Mouse (Mus musculus) kidney, postnatal 0 days (tissue): Measurements from ENCODE around the gene Ism1. TPM values are rescaled to one million over a fixed set of nuclear protein-coding genes. Genes with fewer than 3 reads are reported as not detected.

Experiments used
- ATAC-seq: fragments of 200-750 bp; cut with Nextera tagmentation; replicated peaks from 2 replicates; pipeline ENCODE4 v1.8.0; 2017; ENCODE audit warnings: low read depth, moderate number of reproducible peaks, moderate TSS enrichment, moderate library complexity; ENCODE audit not compliant: low FRiP score
- DNase-seq: peaks from one replicate; pipeline ENCODE4 v3.0.0-alpha.2; 2016; ENCODE audit warnings: low spot score
- H3K27ac ChIP-seq: fragments of 300-500 bp; sonication (generic); 2 replicates; pipeline ENCODE4 v1.5.1; 2014; ENCODE audit warnings: mild to moderate bottlenecking
- H3K27me3 ChIP-seq: fragments of 300-500 bp; sonication (generic); 2 replicates; pipeline ENCODE4 v1.6.1; 2014; ENCODE audit warnings: low read length, mixed read lengths; ENCODE audit not compliant: insufficient read depth
- H3K36me3 ChIP-seq: fragments of 300-500 bp; sonication (generic); 2 replicates; pipeline ENCODE4 v1.6.1; 2014; ENCODE audit warnings: low read length, mixed read lengths; ENCODE audit not compliant: insufficient read depth
- H3K4me1 ChIP-seq: fragments of 300-500 bp; sonication (generic); replicated peaks from 2 replicates; pipeline ENCODE4 v1.6.1; 2014; ENCODE audit warnings: antibody characterized with exemption, low read length, mixed read lengths; ENCODE audit not compliant: insufficient read depth
- H3K4me2 ChIP-seq: fragments of 300-500 bp; sonication (generic); 2 replicates; pipeline ENCODE4 v1.6.1; 2014; ENCODE audit warnings: mild to moderate bottlenecking, low read length, moderate library complexity, mixed read lengths
- H3K4me3 ChIP-seq: fragments of 300-500 bp; sonication (generic); replicated peaks from 2 replicates; pipeline ENCODE4 v1.5.1; 2014; ENCODE audit warnings: low read depth, low read length
- H3K9ac ChIP-seq: fragments of 300-500 bp; sonication (generic); 2 replicates; pipeline ENCODE4 v1.6.1; 2014; ENCODE audit warnings: low read depth, low read length
- H3K9me3 ChIP-seq: fragments of 300-500 bp; sonication (generic); replicated peaks from 2 replicates; pipeline ENCODE4 v1.6.1; 2016; ENCODE audit warnings: low read length, inconsistent platforms, mixed read lengths
- CTCF ChIP-seq: IDR thresholded peaks from 2 replicates; pipeline ENCODE4 v1.5.1; 2016; ENCODE audit warnings: antibody characterized with exemption, low read depth, mild to moderate bottlenecking, moderate library complexity
- WGBS: fragments of 180-500 bp; shearing (Covaris S2); extraction: QIAGEN DNeasy Blood & Tissue Kit; methylation state at CpG from one replicate; pipeline ENCODE4 v1.1.7; 2014; 5-methylcytosine and 5-hydroxymethylcytosine counted together
- polyA plus RNA-seq: library from polyadenylated mRNA; unstranded; fragments of >200 nt; fragmentation: Nextera tagmentation; extraction: Ambion mirVana; gene quantifications from 2 replicates; pipeline ENCODE4 v1.2.1, GENCODE M21; 2015

Gene Ism1
- polyA plus RNA-seq, 1 experiment from 2014 or later, result 3.4 TPM

- 84% methylated on average over 4 of the region's 4 CpGs for WGBS
- ATAC-seq, result no peak
These were observed 46.3 kb downstream of the Ism1 start for GRCm38 (mm10) chr2:139724202-139724838.

GRCm38 (mm10) chr2:139725328-139725727, 47.4 kb downstream of the Ism1 start:
- no peak overlapping the region for H3K4me2 ChIP-seq
- H3K27ac ChIP-seq, result no peak overlapping the region
- no peaks in the 10 kb centered on the region for H3K27me3 ChIP-seq
- DNase-seq (no peak), ATAC-seq (no peak)
- H3K4me1 ChIP-seq, result no peaks in the 10 kb centered on the region
- H3K36me3 ChIP-seq, result no peaks in the 10 kb centered on the region
- 80% methylated on average over 3 of the region's 3 CpGs for WGBS
- TF ChIP-seq CTCF, result peak; percentile 2; the same call in 1 of the 2 replicates
- no peak overlapping the region for H3K9ac ChIP-seq
- H3K9me3 ChIP-seq, result no peaks in the 10 kb centered on the region
- H3K4me3 ChIP-seq, result no peak overlapping the region

More at GRCm38 (mm10) chr2:139724202-139724838, 46.3 kb downstream of the Ism1 start:
- TF ChIP-seq CTCF, result no peak
- Histone ChIP-seq H3K36me3 (no peaks in the 10 kb centered on the region), H3K4me2 (no peak overlapping the region), H3K9me3 (no peaks in the 10 kb centered on the region), H3K27me3 (no peaks in the 10 kb centered on the region), H3K4me1 (no peaks in the 10 kb centered on the region), H3K4me3 (no peak overlapping the region), H3K9ac (no peak overlapping the region), H3K27ac (no peak overlapping the region)
- no peak for DNase-seq

GRCm38 (mm10) chr2:139728060-139728459, 50.1 kb downstream of the Ism1 start:
- no peak overlapping the region for H3K9ac ChIP-seq
- H3K9me3 ChIP-seq, result no peaks in the 10 kb centered on the region
- H3K4me2 ChIP-seq, result no peak overlapping the region
- H3K27ac ChIP-seq, result no peak overlapping the region
- no peak overlapping the region for H3K4me3 ChIP-seq
- no peaks in the 10 kb centered on the region for H3K27me3 ChIP-seq
- no peak for DNase-seq
- H3K4me1 ChIP-seq, result no peaks in the 10 kb centered on the region
- TF ChIP-seq CTCF, result no peak
- no peaks in the 10 kb centered on the region for H3K36me3 ChIP-seq
- no peak for ATAC-seq
- 91% methylated on average over 2 of the region's 2 CpGs for WGBS

- Histone ChIP-seq H3K27ac (no peak overlapping the region), H3K4me3 (no peak overlapping the region), H3K4me2 (no peak overlapping the region), H3K36me3 (no peaks in the 10 kb centered on the region), H3K27me3 (no peaks in the 10 kb centered on the region), H3K4me1 (no peaks in the 10 kb centered on the region), H3K9ac (no peak overlapping the region), H3K9me3 (no peaks in the 10 kb centered on the region)
- DNase-seq (peak; percentile 47), ATAC-seq (0 out of 2 replicates have a peak, but pooled peaks have one; percentile 25)
- 28% methylated on average over 5 of the region's 5 CpGs for WGBS
- no peak for TF ChIP-seq CTCF
These were observed 51.4 kb downstream of the Ism1 start for GRCm38 (mm10) chr2:139729377-139729776.

GRCm38 (mm10) chr2:139742381-139742780, 64.4 kb downstream of the Ism1 start:
- no peaks in the 10 kb centered on the region for H3K27me3 ChIP-seq
- H3K9me3 ChIP-seq, result 0 out of 2 replicates have a peak, but pooled peaks cover 3% of the 10 kb centered on the region
- TF ChIP-seq CTCF, result peak; percentile 41; the same call in 1 of the 2 replicates
- ATAC-seq (no peak), DNase-seq (peak; percentile 19)
- WGBS, result 88% methylated on average over 1 of the region's 1 CpGs
- H3K36me3 ChIP-seq, result no peaks in the 10 kb centered on the region
- no peak overlapping the region for H3K27ac ChIP-seq
- H3K4me2 ChIP-seq, result no peak overlapping the region
- no peaks in the 10 kb centered on the region for H3K4me1 ChIP-seq
- H3K9ac ChIP-seq, result no peak overlapping the region
- no peak overlapping the region for H3K4me3 ChIP-seq

- no peak for DNase-seq
- H3K4me1 ChIP-seq, result no peaks in the 10 kb centered on the region
- H3K4me3 ChIP-seq, result no peak overlapping the region
- no peak overlapping the region for H3K4me2 ChIP-seq
- 80% methylated on average over 8 of the region's 8 CpGs for WGBS
- TF ChIP-seq CTCF, result no peak
- no peaks in the 10 kb centered on the region for H3K27me3 ChIP-seq
- no peak overlapping the region for H3K27ac ChIP-seq
- no peak for ATAC-seq
- no peak overlapping the region for H3K9ac ChIP-seq
- no peaks in the 10 kb centered on the region for H3K36me3 ChIP-seq
- no peaks in the 10 kb centered on the region for H3K9me3 ChIP-seq
These were observed 79.0 kb downstream of the Ism1 start for GRCm38 (mm10) chr2:139757021-139757420.
